Mouse (Mus musculus) C2C12 (cell line): ENCODE results near the gene Mcf2. TPM values are rescaled to one million over a fixed set of nuclear protein-coding genes. Genes with fewer than 3 reads are reported as not detected.

Experiments used
- H3K27me3 ChIP-seq: one replicate; pipeline ENCODE4 v1.6.1; 2011; ENCODE audit not compliant: control insufficient read depth, insufficient read depth, insufficient read length
- H3K36me3 ChIP-seq: one replicate; pipeline ENCODE4 v1.6.1; 2011; ENCODE audit not compliant: control insufficient read depth, insufficient read depth
- H3K4me3 ChIP-seq: one replicate; pipeline ENCODE4 v1.5.1; 2011; ENCODE audit warnings: mild to moderate bottlenecking, control low read depth; ENCODE audit not compliant: poor library complexity, insufficient read depth, severe bottlenecking
- H3K79me2 ChIP-seq: one replicate; pipeline ENCODE4 v1.6.1; 2011; ENCODE audit not compliant: control insufficient read depth, insufficient read depth
- H3K79me3 ChIP-seq: one replicate; pipeline ENCODE4 v1.6.1; 2011; ENCODE audit warnings: low read depth, control low read depth
- H3ac ChIP-seq: one replicate; pipeline ENCODE3; 2011; ENCODE audit warnings: low read depth; ENCODE audit not compliant: control insufficient read depth, insufficient read length
- CEBPB ChIP-seq: IDR thresholded peaks from one replicate; pipeline ENCODE4 v1.6.1; 2011; ENCODE audit warnings: low read depth, mild to moderate bottlenecking, control low read depth, moderate library complexity
- CTCF ChIP-seq: IDR thresholded peaks from one replicate; pipeline ENCODE4 v1.5.1; 2011; ENCODE audit not compliant: control insufficient read depth, insufficient read depth, insufficient read length
- FOSL1 ChIP-seq: IDR thresholded peaks from one replicate; pipeline ENCODE4 v1.8.0; 2011; ENCODE audit warnings: mild to moderate bottlenecking, low read length; ENCODE audit not compliant: poor library complexity, insufficient read depth, severe bottlenecking
- MAX ChIP-seq: IDR thresholded peaks from one replicate; pipeline ENCODE4 v1.6.1; 2011; ENCODE audit warnings: mild to moderate bottlenecking, control low read depth
- MYOD1 ChIP-seq: IDR thresholded peaks from one replicate; pipeline ENCODE4 v1.6.1; 2011; ENCODE audit warnings: low read depth; ENCODE audit not compliant: control insufficient read depth, insufficient read length
- MYOG ChIP-seq: IDR thresholded peaks from one replicate; pipeline ENCODE4 v1.6.1; 2011; ENCODE audit not compliant: control insufficient read depth, insufficient read length; ENCODE audit errors: extremely low read depth
- USF1 ChIP-seq: IDR thresholded peaks from one replicate; pipeline ENCODE4 v1.6.1; 2011; ENCODE audit warnings: low read depth, mild to moderate bottlenecking, control low read depth, moderate library complexity
- long read RNA-seq, 2 experiments: library from polyadenylated mRNA; unstranded; transcript quantifications; one replicate each; pipeline ENCODE4 v2.0.0; 2019 to 2020
- polyA plus RNA-seq: library from polyadenylated mRNA; unstranded; fragments of >200 nt; fragmentation: generic; extraction: Trizol; gene quantifications from one replicate; pipeline ENCODE4 v1.2.1, GENCODE M21; 2012; ENCODE audit warnings: missing spikeins

Mcf2 gene
- not detected for polyA plus RNA-seq
- long read RNA-seq, experiment 1 = 0 reads
- long read RNA-seq, experiment 2 = 0 reads

- Histone ChIP-seq H3K36me3 (no peaks in the 10 kb centered on the region), H3K27me3 (peaks cover 3% of the 10 kb centered on the region), H3ac (no peak within 1 kb of the TSS), H3K79me3 (no peaks in the 10 kb centered on the region), H3K79me2 (no peaks in the 10 kb centered on the region), H3K4me3 (no peak within 1 kb of the TSS)
- no peak for TF ChIP-seq CTCF
- TF ChIP-seq FOSL1 = no peak
- TF ChIP-seq MYOG = no peak
- no peak for TF ChIP-seq MYOD1
- TF ChIP-seq CEBPB = no peak
- no peak for TF ChIP-seq MAX
- TF ChIP-seq USF1 = no peak
These were observed at the start of gene Mcf2 for GRCm38 (mm10) chrX:60178744-60179458. Mcf2 (minus strand) TSS chrX:60179089.

DNA sequence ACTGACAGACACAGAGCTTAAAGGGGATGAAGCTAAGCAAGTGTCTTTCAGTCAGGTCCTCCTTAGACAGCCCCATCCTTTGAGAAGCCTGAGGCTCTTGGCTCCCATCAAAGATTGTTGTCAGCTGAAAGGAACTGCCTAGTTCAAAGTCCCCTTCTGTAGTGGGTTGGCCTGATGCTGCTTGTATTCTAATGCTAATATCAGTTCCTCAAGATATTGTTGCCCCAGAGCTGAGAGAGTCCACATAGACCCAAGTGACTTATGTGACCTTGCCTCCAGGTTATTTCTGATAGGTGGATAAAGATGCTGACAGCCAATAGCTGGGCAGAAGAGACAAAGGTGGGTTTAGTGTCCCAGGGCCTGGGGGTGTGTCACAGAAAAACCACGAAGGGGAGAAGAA lies 8.8 kb upstream of the Mcf2 start:
- H3K27me3 ChIP-seq = no peaks in the 10 kb centered on the region
- H3K36me3 ChIP-seq = no peaks in the 10 kb centered on the region
- TF ChIP-seq CTCF = no peak
- no peak for TF ChIP-seq MYOD1
- no peak for TF ChIP-seq USF1
- no peak for TF ChIP-seq FOSL1
- no peaks in the 10 kb centered on the region for H3K79me2 ChIP-seq
- H3ac ChIP-seq = no peak overlapping the region
- H3K79me3 ChIP-seq = no peaks in the 10 kb centered on the region
- no peak overlapping the region for H3K4me3 ChIP-seq

- Histone ChIP-seq H3K4me3 (no peak overlapping the region), H3ac (no peak overlapping the region), H3K79me2 (no peaks in the 10 kb centered on the region), H3K27me3 (peaks cover 3% of the 10 kb centered on the region), H3K79me3 (no peaks in the 10 kb centered on the region), H3K36me3 (no peaks in the 10 kb centered on the region)
- TF ChIP-seq CTCF (no peak), CEBPB (no peak), USF1 (no peak), MYOD1 (no peak), MYOG (no peak), FOSL1 (no peak), MAX (no peak)
These were observed 3.7 kb upstream of the Mcf2 start for GRCm38 (mm10) chrX:60182611-60183010.

DNA sequence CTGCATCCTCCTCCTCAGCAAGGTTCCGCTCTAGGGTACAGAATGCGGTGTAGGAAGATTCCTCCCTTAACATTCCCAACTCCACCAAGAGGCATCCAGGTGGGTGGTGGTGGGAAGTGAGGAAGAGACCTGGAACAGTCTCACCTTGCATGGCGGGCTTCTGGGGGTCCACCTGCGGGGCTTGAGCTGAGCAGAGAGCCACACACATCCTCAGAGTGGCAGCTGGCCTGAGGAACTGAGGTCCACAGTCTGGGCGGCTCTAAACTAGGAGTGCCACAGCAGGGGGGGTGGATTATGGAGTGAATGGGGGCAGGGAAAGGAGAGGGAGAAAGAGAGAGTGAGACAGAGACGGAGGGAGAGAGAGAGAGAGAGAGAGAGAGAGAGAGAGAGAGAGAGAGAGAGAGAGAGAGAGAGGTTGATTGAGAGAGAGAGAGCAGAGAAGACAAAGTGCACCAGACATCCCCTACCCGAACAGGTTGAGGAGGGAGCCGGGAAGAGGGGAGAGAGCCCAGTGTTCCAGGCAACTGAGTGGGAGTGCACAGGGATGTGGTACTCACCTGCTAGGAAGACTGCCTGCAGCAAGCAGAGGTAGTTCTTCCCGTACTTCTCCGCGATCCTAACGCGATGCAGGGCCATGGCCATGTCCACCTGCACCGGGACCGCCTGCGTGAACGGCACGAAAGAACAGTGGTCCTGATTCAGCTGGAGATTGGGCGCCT lies 705 bp downstream of the Mcf2 start:
- H3K79me2 ChIP-seq = no peaks in the 10 kb centered on the region
- H3K36me3 ChIP-seq = no peaks in the 10 kb centered on the region
- H3K79me3 ChIP-seq = no peaks in the 10 kb centered on the region
- no peak for TF ChIP-seq MYOG
- no peak for TF ChIP-seq MAX
- no peak for TF ChIP-seq MYOD1
- no peak for TF ChIP-seq CEBPB
- no peak for TF ChIP-seq USF1
- no peak for TF ChIP-seq FOSL1
- TF ChIP-seq CTCF = no peak
- H3K4me3 ChIP-seq = no peak overlapping the region
- peaks cover 3% of the 10 kb centered on the region for H3K27me3 ChIP-seq
- H3ac ChIP-seq = no peak overlapping the region

GRCm38 (mm10) chrX:60170106-60170505 lies 8.8 kb downstream of the Mcf2 start:
- H3K36me3 ChIP-seq = no peaks in the 10 kb centered on the region
- no peak overlapping the region for H3ac ChIP-seq
- no peaks in the 10 kb centered on the region for H3K79me3 ChIP-seq
- no peak for TF ChIP-seq CTCF
- no peak for TF ChIP-seq CEBPB
- TF ChIP-seq MYOD1 = no peak
- no peak for TF ChIP-seq MAX
- H3K4me3 ChIP-seq = no peak overlapping the region
- H3K79me2 ChIP-seq = no peaks in the 10 kb centered on the region
- H3K27me3 ChIP-seq = no peaks in the 10 kb centered on the region

DNA sequence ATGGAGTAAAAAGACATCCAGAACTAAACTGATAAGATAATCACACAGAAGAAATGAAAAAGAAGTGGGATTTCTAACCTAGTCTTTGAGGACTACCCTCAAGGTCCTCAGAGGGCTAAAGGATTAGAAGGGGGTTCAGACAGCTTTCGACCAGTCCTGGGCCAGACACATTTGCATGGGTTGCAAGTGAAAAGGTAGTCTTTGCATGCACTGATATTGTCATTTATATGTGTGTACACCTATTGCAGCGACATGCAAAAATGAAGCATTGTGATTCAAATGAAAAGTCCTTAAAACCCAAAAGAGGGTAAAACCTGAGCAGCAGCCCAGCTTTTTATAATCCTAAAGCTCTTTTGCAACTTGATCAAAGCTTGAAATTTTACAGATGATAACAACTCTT lies 9.4 kb downstream of the Mcf2 start:
- no peaks in the 10 kb centered on the region for H3K79me3 ChIP-seq
- no peaks in the 10 kb centered on the region for H3K27me3 ChIP-seq
- H3K36me3 ChIP-seq = no peaks in the 10 kb centered on the region
- no peaks in the 10 kb centered on the region for H3K79me2 ChIP-seq
- TF ChIP-seq USF1 (no peak), MYOD1 (no peak), FOSL1 (no peak), MAX (no peak), CEBPB (no peak), CTCF (no peak), MYOG (no peak)
- H3K4me3 ChIP-seq = no peak overlapping the region
- no peak overlapping the region for H3ac ChIP-seq
